Mouse (Mus musculus): ENCODE measurements around the gene Neo1.
"Not testable (repeated sequence)": the region's sequence is repeated elsewhere in the genome, so short reads cannot be mapped to it uniquely, and the experiment has no call there.

The Neo1 gene

GRCm38 (mm10) chr9:58989255-58989928, 46.8 kb downstream of the Neo1 start:
- in situ Hi-C loops (cut with MboI) = no loop called here

GRCm38 (mm10) chr9:58979034-58979433, 57.2 kb downstream of the Neo1 start:
- in situ Hi-C loops (cut with MboI) = no loop called here

GRCm38 (mm10) chr9:58971154-58971553, 65.1 kb downstream of the Neo1 start:
- in situ Hi-C loops (cut with MboI) = not testable (repeated sequence)

- in situ Hi-C loops (cut with MboI) = no loop called here
These were observed 68.9 kb downstream of the Neo1 start for GRCm38 (mm10) chr9:58967371-58967770.

GRCm38 (mm10) chr9:58955507-58955906, 80.7 kb downstream of the Neo1 start:
- in situ Hi-C loops (cut with MboI) = no loop called here

- in situ Hi-C loops (cut with MboI) = not testable (repeated sequence)
These were observed 90.3 kb downstream of the Neo1 start for GRCm38 (mm10) chr9:58945910-58946309.

- in situ Hi-C loops (cut with MboI) = no loop called here
These were observed 101.5 kb downstream of the Neo1 start for GRCm38 (mm10) chr9:58934776-58935175.

GRCm38 (mm10) chr9:58928103-58928502, 108.1 kb downstream of the Neo1 start:
- in situ Hi-C loops (cut with MboI) = loop anchor here (10.0 kb wide), 1 partner anchor 393 kb away; no protein-coding TSS in a partner anchor

- in situ Hi-C loops (cut with MboI) = no loop called here
These were observed 133.2 kb downstream of the Neo1 start for GRCm38 (mm10) chr9:58902869-58903585.

GRCm38 (mm10) chr9:58899602-58900001, 136.6 kb downstream of the Neo1 start:
- in situ Hi-C loops (cut with MboI) = no loop called here

- in situ Hi-C loops (cut with MboI) = no loop called here
These were observed 144.2 kb downstream of the Neo1 start for GRCm38 (mm10) chr9:58891840-58892640.

- in situ Hi-C loops (cut with MboI) = no loop called here
These were observed 145.3 kb downstream of the Neo1 start for GRCm38 (mm10) chr9:58890893-58891292.

GRCm38 (mm10) chr9:58889782-58890448, 146.3 kb downstream of the Neo1 start:
- in situ Hi-C loops (cut with MboI) = no loop called here

- in situ Hi-C loops (cut with MboI) = no loop called here
These were observed 153.6 kb downstream of the Neo1 start for GRCm38 (mm10) chr9:58882686-58883085.

- in situ Hi-C loops (cut with MboI) = no loop called here
These were observed 156.4 kb downstream of the Neo1 start for GRCm38 (mm10) chr9:58879836-58880235.

GRCm38 (mm10) chr9:58876946-58877625, 159.2 kb downstream of the Neo1 start:
- in situ Hi-C loops (cut with MboI) = no loop called here

- in situ Hi-C loops (cut with MboI) = no loop called here
These were observed 160.8 kb downstream of the Neo1 start for GRCm38 (mm10) chr9:58875439-58875838.

GRCm38 (mm10) chr9:58874354-58874753, 161.9 kb downstream of the Neo1 start:
- in situ Hi-C loops (cut with MboI) = no loop called here

- in situ Hi-C loops (cut with MboI) = no loop called here
These were observed 162.5 kb downstream of the Neo1 start for GRCm38 (mm10) chr9:58873541-58874324.

GRCm38 (mm10) chr9:58871141-58871540, 165.1 kb downstream of the Neo1 start:
- in situ Hi-C loops (cut with MboI) = no loop called here

- in situ Hi-C loops (cut with MboI) = no loop called here
These were observed 172.4 kb downstream of the Neo1 start for GRCm38 (mm10) chr9:58863826-58864225.

Measured in mature B cell (primary cell).